Mouse (Mus musculus): Measurements from ENCODE around the gene Bsg. TPM values are rescaled to one million over a fixed set of nuclear protein-coding genes. Genes with fewer than 3 reads are reported as not detected.
A peak's percentile ranks its signal among the peaks of the same experiment; 100 is the strongest.

The Bsg gene
- polyA plus RNA-seq, 1 experiment from 2014 or later = 691 TPM

DNA sequence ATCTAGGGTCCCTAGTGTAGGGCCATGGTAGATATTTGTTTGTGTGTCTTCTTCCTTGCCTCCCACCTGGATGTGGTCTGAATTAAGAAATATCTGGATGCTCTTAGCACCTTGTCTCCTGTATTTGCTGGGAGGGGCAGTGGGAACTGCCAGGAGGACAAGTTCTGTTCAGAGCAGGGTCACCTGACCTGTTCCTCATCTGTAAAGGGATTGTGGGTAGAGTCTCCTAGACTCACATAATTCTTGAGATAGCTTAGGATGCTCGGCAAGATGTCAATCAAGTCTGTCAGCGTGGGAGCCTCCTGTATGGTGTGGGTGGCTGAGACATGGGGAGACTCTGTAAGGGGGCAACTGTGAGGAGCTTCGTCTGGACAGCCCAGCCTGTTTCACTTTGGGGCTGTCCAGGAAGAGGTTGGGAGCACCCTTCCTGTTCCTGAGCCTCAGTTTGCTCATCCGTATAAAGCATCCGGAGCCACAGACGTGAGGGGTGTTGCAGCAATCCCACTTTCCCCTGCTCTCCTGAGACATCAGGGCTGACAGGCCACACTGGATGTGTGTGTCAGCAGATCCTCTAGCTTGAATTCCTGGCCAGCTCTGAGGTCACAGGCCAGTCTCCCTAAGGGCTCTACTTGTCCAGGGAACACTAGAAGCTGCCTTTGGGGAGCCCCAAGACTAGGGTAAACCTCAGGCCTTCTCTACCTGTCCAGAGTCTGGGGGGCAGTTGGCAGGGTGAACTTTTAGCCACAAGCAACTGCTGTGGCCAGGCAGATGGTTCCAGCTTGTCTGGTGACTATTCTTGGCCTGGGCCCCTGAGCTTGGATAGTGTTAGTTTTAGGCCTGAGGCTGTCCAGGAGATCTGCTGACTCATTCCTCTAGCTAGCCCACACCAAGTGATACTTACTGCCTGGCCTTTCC is 20.3 kb upstream of the Bsg start:
- Histone ChIP-seq H3K9me3 (no peaks in the 10 kb centered on the region), H3K27ac (no peak overlapping the region), H3K36me3 (peaks cover 49% of the 10 kb centered on the region), H3K4me2 (replicated peaks) (peak overlapping the region; percentile 98), H3K4me3 (peak overlapping the region; percentile 84), H3K27me3 (no peaks in the 10 kb centered on the region), H3K4me1 (peaks cover 15% of the 10 kb centered on the region), H3K9ac (peak overlapping the region; percentile 87)
- no peak for ATAC-seq (ENCODE audit: insufficient number of reproducible peaks, insufficient read depth, low FRiP score, low TSS enrichment)
- WGBS = 85% methylated on average over 6 of the region's 6 CpGs

DNA sequence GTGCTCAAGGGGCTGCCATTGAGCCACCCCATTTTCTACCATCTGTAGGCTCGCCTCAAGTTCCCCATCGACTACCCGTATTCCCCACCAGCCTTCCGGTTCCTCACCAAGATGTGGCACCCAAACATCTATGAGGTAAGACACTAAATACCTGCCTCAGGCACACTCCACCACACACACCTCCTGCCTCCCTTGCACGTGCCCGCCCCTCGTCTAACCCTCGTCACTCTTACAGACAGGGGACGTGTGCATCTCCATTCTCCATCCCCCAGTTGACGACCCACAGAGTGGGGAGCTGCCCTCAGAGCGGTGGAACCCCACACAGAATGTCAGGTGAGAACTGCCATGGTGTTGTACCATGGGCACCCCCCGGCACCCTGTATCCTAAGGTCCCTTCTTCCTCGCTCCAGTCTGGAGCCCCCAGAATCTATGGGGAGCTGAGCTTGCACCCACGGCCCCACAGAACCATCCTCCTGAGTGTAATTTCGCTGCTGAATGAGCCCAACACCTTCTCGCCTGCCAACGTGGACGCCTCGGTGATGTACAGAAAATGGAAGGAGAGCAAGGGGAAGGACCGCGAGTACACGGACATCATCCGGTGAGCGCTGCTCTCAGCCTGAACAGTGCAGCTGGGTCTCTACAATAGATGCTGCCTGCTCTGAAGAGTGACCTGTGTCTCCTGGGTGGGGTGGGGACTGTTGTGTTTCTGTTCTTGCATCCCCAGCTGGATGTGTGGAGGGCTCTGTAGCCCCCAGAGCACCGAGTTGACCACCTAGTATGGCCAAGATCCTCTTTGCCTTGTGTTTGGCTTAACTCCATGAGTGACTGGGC is 19.3 kb upstream of the Bsg start:
- Histone ChIP-seq H3K36me3 (peaks cover 53% of the 10 kb centered on the region), H3K27ac (no peak overlapping the region), H3K4me2 (replicated peaks) (no peak overlapping the region), H3K4me1 (peaks cover 15% of the 10 kb centered on the region), H3K9ac (no peak overlapping the region), H3K9me3 (no peaks in the 10 kb centered on the region), H3K4me3 (no peak overlapping the region), H3K27me3 (no peaks in the 10 kb centered on the region)
- ATAC-seq (ENCODE audit: insufficient number of reproducible peaks, insufficient read depth, low FRiP score, low TSS enrichment) = no peak
- WGBS = 95% methylated on average over 25 of the region's 25 CpGs

DNA sequence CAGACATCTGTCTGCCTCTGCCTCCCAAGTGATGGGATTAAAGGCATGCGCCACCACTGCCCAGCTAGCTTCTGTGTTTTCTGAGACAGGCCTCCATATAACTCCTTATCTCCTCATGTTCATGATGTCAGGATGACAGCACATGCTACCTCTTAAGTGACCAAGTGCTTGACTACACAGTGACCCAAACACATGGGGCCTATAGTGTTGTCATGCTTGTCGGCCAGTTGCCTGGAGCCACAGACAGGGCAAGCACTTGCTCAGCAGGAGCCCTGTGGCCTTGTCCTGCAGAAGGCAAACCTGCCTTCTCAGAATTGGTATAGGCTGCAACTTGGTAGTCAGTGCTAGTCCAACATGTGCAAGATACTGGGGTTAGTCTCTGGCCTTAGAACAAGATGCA is 18.1 kb upstream of the Bsg start:
- no peak overlapping the region for H3K27ac ChIP-seq
- no peaks in the 10 kb centered on the region for H3K9me3 ChIP-seq
- H3K36me3 ChIP-seq = peaks cover 53% of the 10 kb centered on the region
- no peak overlapping the region for H3K4me3 ChIP-seq
- no peak for ATAC-seq (ENCODE audit: insufficient number of reproducible peaks, insufficient read depth, low FRiP score, low TSS enrichment)
- H3K27me3 ChIP-seq = no peaks in the 10 kb centered on the region
- H3K4me1 ChIP-seq = peaks cover 11% of the 10 kb centered on the region
- no peak overlapping the region for H3K9ac ChIP-seq
- WGBS = 86% methylated on average over 2 of the region's 2 CpGs
- no peak overlapping the region for H3K4me2 ChIP-seq (replicated peaks)

- ATAC-seq (ENCODE audit: insufficient number of reproducible peaks, insufficient read depth, low FRiP score, low TSS enrichment) = no peak
- peaks cover 53% of the 10 kb centered on the region for H3K36me3 ChIP-seq
- no peak overlapping the region for H3K4me2 ChIP-seq (replicated peaks)
- no peaks in the 10 kb centered on the region for H3K9me3 ChIP-seq
- no peaks in the 10 kb centered on the region for H3K27me3 ChIP-seq
- WGBS = 85% methylated on average over 1 of the region's 1 CpGs
- no peak overlapping the region for H3K9ac ChIP-seq
- H3K4me1 ChIP-seq = peaks cover 10% of the 10 kb centered on the region
- no peak overlapping the region for H3K4me3 ChIP-seq
- H3K27ac ChIP-seq = no peak overlapping the region
Measured at GRCm38 (mm10) chr10:79686691-79687090, 17.6 kb upstream of the Bsg start.

DNA sequence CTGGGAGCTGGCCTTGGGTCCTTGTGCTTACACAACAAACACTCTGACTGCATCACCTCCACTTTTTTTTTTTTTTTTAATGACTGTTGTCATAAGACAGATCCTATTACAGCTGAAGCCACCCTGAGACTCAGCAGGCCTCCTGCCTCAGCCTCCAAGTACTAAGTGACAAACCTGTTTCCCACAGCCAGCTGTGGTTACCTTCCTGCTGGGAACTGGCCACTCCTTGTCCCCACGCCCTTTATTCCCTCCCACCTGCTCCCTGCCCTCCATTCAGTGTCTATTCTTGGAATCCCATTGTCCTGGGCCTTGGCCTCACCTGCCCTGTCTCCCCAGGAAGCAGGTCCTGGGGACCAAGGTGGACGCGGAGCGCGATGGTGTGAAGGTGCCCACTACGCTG is 16.8 kb upstream of the Bsg start:
- Histone ChIP-seq H3K9me3 (peaks cover 5% of the 10 kb centered on the region), H3K4me1 (peaks cover 10% of the 10 kb centered on the region), H3K9ac (no peak overlapping the region), H3K27me3 (no peaks in the 10 kb centered on the region), H3K4me3 (no peak overlapping the region), H3K4me2 (replicated peaks) (no peak overlapping the region), H3K27ac (no peak overlapping the region), H3K36me3 (peaks cover 53% of the 10 kb centered on the region)
- ATAC-seq (ENCODE audit: insufficient number of reproducible peaks, insufficient read depth, low FRiP score, low TSS enrichment) = no peak
- 98% methylated on average over 6 of the region's 6 CpGs for WGBS

GRCm38 (mm10) chr10:79688720-79689119 is 15.6 kb upstream of the Bsg start, which contains the start of gene Gzmm:
TSS of gene Gzmm (plus strand) at chr10:79689020.
- H3K27ac ChIP-seq = no peak within 1 kb of the TSS
- H3K4me3 ChIP-seq = no peak within 1 kb of the TSS
- ATAC-seq (ENCODE audit: insufficient number of reproducible peaks, insufficient read depth, low FRiP score, low TSS enrichment) = no peak
- peaks cover 53% of the 10 kb centered on the region for H3K36me3 ChIP-seq
- no peak within 1 kb of the TSS for H3K4me2 ChIP-seq (replicated peaks)
- H3K9ac ChIP-seq = no peak within 1 kb of the TSS
- H3K9me3 ChIP-seq = peaks cover 5% of the 10 kb centered on the region
- peaks cover 2% of the 10 kb centered on the region for H3K4me1 ChIP-seq
- H3K27me3 ChIP-seq = no peaks in the 10 kb centered on the region
- WGBS = 91% methylated on average over 4 of the region's 4 CpGs

GRCm38 (mm10) chr10:79689178-79689577 is 15.1 kb upstream of the Bsg start:
- Histone ChIP-seq H3K9ac (no peak overlapping the region), H3K9me3 (peaks cover 5% of the 10 kb centered on the region), H3K4me3 (no peak overlapping the region), H3K4me2 (replicated peaks) (no peak overlapping the region), H3K27me3 (no peaks in the 10 kb centered on the region), H3K36me3 (peaks cover 51% of the 10 kb centered on the region), H3K4me1 (no peaks in the 10 kb centered on the region), H3K27ac (no peak overlapping the region)
- no peak for ATAC-seq (ENCODE audit: insufficient number of reproducible peaks, insufficient read depth, low FRiP score, low TSS enrichment)
- 95% methylated on average over 3 of the region's 3 CpGs for WGBS

DNA sequence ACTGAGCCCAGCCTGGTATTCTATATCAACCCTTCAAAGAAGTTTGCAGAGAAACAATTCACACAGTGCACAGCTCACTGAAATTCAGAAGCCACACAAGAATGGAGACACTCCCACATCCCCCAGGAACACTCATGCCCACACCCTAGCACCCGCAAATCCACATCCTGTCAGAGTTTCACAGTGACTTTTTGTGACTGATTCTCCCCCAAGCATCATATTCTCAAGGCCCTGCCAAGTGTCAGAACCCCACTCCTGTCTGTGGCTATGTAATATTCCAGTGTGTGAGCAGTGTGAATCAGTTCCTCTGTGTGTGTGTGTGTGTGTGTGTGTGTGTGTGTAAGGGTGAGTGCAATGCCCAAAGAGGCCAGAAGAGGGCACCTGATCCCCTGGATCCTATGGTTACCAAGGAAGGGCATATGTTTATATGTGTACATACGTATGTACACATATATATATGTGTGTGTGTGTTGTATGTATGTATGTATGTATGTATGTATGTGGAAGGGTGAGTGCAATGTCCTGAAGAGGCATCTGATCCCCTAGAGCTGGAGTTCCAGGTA is 12.2 kb upstream of the Bsg start:
- no peak overlapping the region for H3K27ac ChIP-seq
- peaks cover 23% of the 10 kb centered on the region for H3K36me3 ChIP-seq
- ATAC-seq (ENCODE audit: insufficient number of reproducible peaks, insufficient read depth, low FRiP score, low TSS enrichment) = no peak
- no peak overlapping the region for H3K4me2 ChIP-seq (replicated peaks)
- H3K9me3 ChIP-seq = peaks cover 5% of the 10 kb centered on the region
- no peak overlapping the region for H3K9ac ChIP-seq
- no peak overlapping the region for H3K4me3 ChIP-seq
- 93% methylated on average over 2 of the region's 2 CpGs for WGBS
- H3K27me3 ChIP-seq = no peaks in the 10 kb centered on the region
- peaks cover 12% of the 10 kb centered on the region for H3K4me1 ChIP-seq

GRCm38 (mm10) chr10:79693580-79694378 is 10.5 kb upstream of the Bsg start:
- WGBS = 77% methylated on average over 12 of the region's 12 CpGs
- Histone ChIP-seq H3K27ac (no peak overlapping the region), H3K4me2 (replicated peaks) (no peak overlapping the region), H3K27me3 (no peaks in the 10 kb centered on the region), H3K9ac (no peak overlapping the region), H3K9me3 (peaks cover 5% of the 10 kb centered on the region), H3K4me3 (no peak overlapping the region), H3K36me3 (peaks cover 7% of the 10 kb centered on the region), H3K4me1 (peaks cover 12% of the 10 kb centered on the region)
- ATAC-seq (ENCODE audit: insufficient number of reproducible peaks, insufficient read depth, low FRiP score, low TSS enrichment) = no peak

- WGBS = 82% methylated on average over 6 of the region's 6 CpGs
- Histone ChIP-seq H3K9me3 (peaks cover 5% of the 10 kb centered on the region), H3K36me3 (peaks cover 1% of the 10 kb centered on the region), H3K4me1 (peaks cover 12% of the 10 kb centered on the region), H3K27me3 (no peaks in the 10 kb centered on the region), H3K4me2 (replicated peaks) (no peak overlapping the region), H3K27ac (no peak overlapping the region), H3K9ac (no peak overlapping the region), H3K4me3 (no peak overlapping the region)
- no peak for ATAC-seq (ENCODE audit: insufficient number of reproducible peaks, insufficient read depth, low FRiP score, low TSS enrichment)
Measured at GRCm38 (mm10) chr10:79694379-79694655, 10.0 kb upstream of the Bsg start.

All from embryonic facial prominence, embryonic 12.5 days (tissue).